Mouse (Mus musculus): ENCODE data around the gene Oas1c.

DNA sequence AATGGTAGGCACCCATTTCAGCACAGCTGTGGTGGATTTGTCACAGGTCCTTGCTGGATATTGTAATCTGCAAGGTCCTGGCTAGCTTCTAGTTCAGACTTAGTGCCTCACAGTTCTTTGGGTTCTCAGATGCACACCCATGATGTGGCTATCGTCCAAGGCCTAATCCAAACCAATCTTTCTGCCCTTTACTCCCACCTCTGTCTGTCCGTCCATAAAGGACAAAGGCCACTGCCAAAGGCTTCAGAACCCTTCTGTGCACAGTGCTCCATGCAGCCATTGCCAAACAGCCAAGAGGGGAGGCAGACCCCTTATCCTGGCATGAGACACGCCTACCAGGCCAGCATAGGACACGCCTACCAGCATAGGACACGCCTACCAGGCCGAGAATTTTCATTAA is 3.1 kb downstream of the Oas1c start:
- no peak for TF ChIP-seq GATA1 (IDR thresholded peaks at IDR 0.05; ENCODE audit: borderline replicate concordance, low read length)
- no peak for TF ChIP-seq FLI1 (IDR thresholded peaks at IDR 0.05; ENCODE audit: low read length)

Data from megakaryocyte, embryonic 14.5 days (primary cell).